Mouse (Mus musculus): ENCODE measurements around the gene Hapln2. TPM values are rescaled to one million over a fixed set of nuclear protein-coding genes. Genes with fewer than 3 reads are reported as not detected.

The Hapln2 gene
- polyA plus RNA-seq, 1 experiment from 2014 or later, result not detected

GRCm38 (mm10) chr3:87983627-87984026, 43.8 kb downstream of the Hapln2 start:
- Histone ChIP-seq H3K9ac (ENCODE audit: low read depth, low read length) (no peak overlapping the region), H3K4me1 (replicated peaks; ENCODE audit: control insufficient read depth, insufficient read depth, low read length) (peaks cover 42% of the 10 kb centered on the region), H3K4me3 (ENCODE audit: low read depth, low read length) (no peak overlapping the region), H3K27ac (ENCODE audit: low read depth, low read length) (peak overlapping the region; percentile 95), H3K36me3 (ENCODE audit: control insufficient read depth, insufficient read depth) (peaks cover 3% of the 10 kb centered on the region; the same call in 1 of the 2 replicates), H3K4me2 (replicated peaks; ENCODE audit: low read depth) (peak overlapping the region; percentile 49; the same call in 1 of the 2 replicates), H3K9me3 (ENCODE audit: control insufficient read depth) (no peaks in the 10 kb centered on the region), H3K27me3 (replicated peaks; ENCODE audit: control insufficient read depth, insufficient read depth, low read length) (peaks cover 8% of the 10 kb centered on the region)
- no peak for TF ChIP-seq CTCF (IDR thresholded peaks at IDR 0.05; ENCODE audit: low read depth)
- no peak for ATAC-seq
- WGBS, result 61% methylated on average over 6 of the region's 6 CpGs

- peaks cover 4% of the 10 kb centered on the region; the same call in 1 of the 2 replicates for H3K27me3 ChIP-seq (replicated peaks; ENCODE audit: control insufficient read depth, insufficient read depth, low read length)
- peak overlapping the region; percentile 24; the same call in 1 of the 2 replicates for H3K9ac ChIP-seq (ENCODE audit: low read depth, low read length)
- ATAC-seq, result peak; percentile 81
- H3K4me2 ChIP-seq (replicated peaks; ENCODE audit: low read depth), result peak overlapping the region; percentile 49
- peaks cover 42% of the 10 kb centered on the region for H3K4me1 ChIP-seq (replicated peaks; ENCODE audit: control insufficient read depth, insufficient read depth, low read length)
- H3K4me3 ChIP-seq (ENCODE audit: low read depth, low read length), result no peak overlapping the region
- WGBS, result 6% methylated on average over 13 of the region's 13 CpGs
- peak overlapping the region; percentile 95 for H3K27ac ChIP-seq (ENCODE audit: low read depth, low read length)
- no peak for TF ChIP-seq CTCF (IDR thresholded peaks at IDR 0.05; ENCODE audit: low read depth)
- H3K36me3 ChIP-seq (ENCODE audit: control insufficient read depth, insufficient read depth), result peaks cover 3% of the 10 kb centered on the region; the same call in 1 of the 2 replicates
- H3K9me3 ChIP-seq (ENCODE audit: control insufficient read depth), result no peaks in the 10 kb centered on the region
Observed at GRCm38 (mm10) chr3:87982836-87983601, 44.4 kb downstream of the Hapln2 start.

DNA sequence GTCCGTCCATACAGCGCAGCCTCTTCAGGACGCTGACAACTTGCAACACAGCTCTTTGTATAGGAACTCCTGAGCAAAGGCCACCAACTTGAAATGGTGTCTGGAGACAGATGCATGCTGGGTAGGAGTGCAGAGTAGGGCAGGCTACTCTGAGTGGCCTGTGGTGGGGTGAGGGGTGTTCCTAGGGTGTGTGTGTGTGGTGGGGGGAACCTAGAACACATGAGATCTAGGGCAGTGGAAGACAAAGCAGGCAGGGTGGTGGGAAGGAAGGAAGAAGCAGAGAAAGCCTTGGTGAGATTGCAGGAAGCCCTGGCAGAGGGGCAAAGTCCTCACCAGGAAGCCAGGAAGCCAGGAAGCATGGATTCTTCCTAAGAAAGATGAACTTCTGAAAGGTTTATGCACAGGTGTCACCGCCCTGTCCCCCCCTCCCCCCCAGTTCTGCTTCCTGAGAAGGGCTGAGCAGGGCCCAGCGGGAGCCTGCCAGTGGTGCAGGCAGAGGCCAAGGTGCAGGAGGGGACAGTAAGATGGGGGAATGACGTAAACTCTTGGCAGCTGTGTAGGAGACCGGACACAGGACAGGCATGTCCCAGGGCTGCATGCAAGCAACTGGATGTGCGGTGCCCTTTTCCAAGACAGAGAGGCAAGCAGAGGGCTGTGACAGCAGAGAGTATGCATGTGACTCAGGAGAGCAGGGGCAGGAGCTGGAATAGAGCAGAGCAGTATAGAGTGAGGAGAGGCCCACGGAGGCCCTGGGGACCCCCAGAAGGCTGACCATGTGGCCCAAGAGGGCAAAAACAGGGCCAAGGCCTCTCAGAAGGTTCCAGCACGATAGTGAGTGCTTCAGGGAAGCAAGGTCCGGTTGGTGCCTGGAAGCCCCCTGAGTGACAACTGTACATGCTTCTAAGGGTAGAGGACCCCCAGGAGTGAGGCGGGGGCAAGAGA, 45.2 kb downstream of the Hapln2 start:
- ATAC-seq, result peak; percentile 81
- no peak for TF ChIP-seq CTCF (IDR thresholded peaks at IDR 0.05; ENCODE audit: low read depth)
- Histone ChIP-seq H3K4me3 (ENCODE audit: low read depth, low read length) (no peak overlapping the region), H3K4me2 (replicated peaks; ENCODE audit: low read depth) (peak overlapping the region; percentile 49), H3K36me3 (ENCODE audit: control insufficient read depth, insufficient read depth) (peaks cover 8% of the 10 kb centered on the region; the same call in 1 of the 2 replicates), H3K9me3 (ENCODE audit: control insufficient read depth) (no peaks in the 10 kb centered on the region), H3K9ac (ENCODE audit: low read depth, low read length) (peak overlapping the region; percentile 24; the same call in 1 of the 2 replicates), H3K27me3 (replicated peaks; ENCODE audit: control insufficient read depth, insufficient read depth, low read length) (no peaks in the 10 kb centered on the region), H3K27ac (ENCODE audit: low read depth, low read length) (peak overlapping the region; percentile 95), H3K4me1 (replicated peaks; ENCODE audit: control insufficient read depth, insufficient read depth, low read length) (peaks cover 39% of the 10 kb centered on the region)
- WGBS, result 17% methylated on average over 12 of the region's 12 CpGs

GRCm38 (mm10) chr3:87981214-87981760, 46.1 kb downstream of the Hapln2 start:
- ATAC-seq, result no peak
- WGBS, result 86% methylated on average over 6 of the region's 6 CpGs
- Histone ChIP-seq H3K9ac (ENCODE audit: low read depth, low read length) (0 out of 2 replicates have a peak overlapping the region, but pooled peaks have one; percentile 24), H3K9me3 (ENCODE audit: control insufficient read depth) (no peaks in the 10 kb centered on the region), H3K4me2 (replicated peaks; ENCODE audit: low read depth) (no peak overlapping the region), H3K27ac (ENCODE audit: low read depth, low read length) (peak overlapping the region; percentile 95), H3K36me3 (ENCODE audit: control insufficient read depth, insufficient read depth) (peaks cover 14% of the 10 kb centered on the region), H3K27me3 (replicated peaks; ENCODE audit: control insufficient read depth, insufficient read depth, low read length) (no peaks in the 10 kb centered on the region), H3K4me1 (replicated peaks; ENCODE audit: control insufficient read depth, insufficient read depth, low read length) (peaks cover 39% of the 10 kb centered on the region), H3K4me3 (ENCODE audit: low read depth, low read length) (no peak overlapping the region)
- no peak for TF ChIP-seq CTCF (IDR thresholded peaks at IDR 0.05; ENCODE audit: low read depth)

- ATAC-seq, result no peak
- no peaks in the 10 kb centered on the region for H3K9me3 ChIP-seq (ENCODE audit: control insufficient read depth)
- TF ChIP-seq CTCF (IDR thresholded peaks at IDR 0.05; ENCODE audit: low read depth), result no peak
- peak overlapping the region; percentile 95; the same call in 1 of the 2 replicates for H3K27ac ChIP-seq (ENCODE audit: low read depth, low read length)
- peaks cover 37% of the 10 kb centered on the region for H3K4me1 ChIP-seq (replicated peaks; ENCODE audit: control insufficient read depth, insufficient read depth, low read length)
- WGBS, result 73% methylated on average over 5 of the region's 5 CpGs
- H3K36me3 ChIP-seq (ENCODE audit: control insufficient read depth, insufficient read depth), result peaks cover 16% of the 10 kb centered on the region
- no peak overlapping the region for H3K9ac ChIP-seq (ENCODE audit: low read depth, low read length)
- H3K27me3 ChIP-seq (replicated peaks; ENCODE audit: control insufficient read depth, insufficient read depth, low read length), result no peaks in the 10 kb centered on the region
- no peak overlapping the region for H3K4me3 ChIP-seq (ENCODE audit: low read depth, low read length)
- H3K4me2 ChIP-seq (replicated peaks; ENCODE audit: low read depth), result no peak overlapping the region
Observed at GRCm38 (mm10) chr3:87980728-87981127, 46.7 kb downstream of the Hapln2 start.
